Mouse (Mus musculus): ENCODE results near the gene Shcbp1l.

DNA sequence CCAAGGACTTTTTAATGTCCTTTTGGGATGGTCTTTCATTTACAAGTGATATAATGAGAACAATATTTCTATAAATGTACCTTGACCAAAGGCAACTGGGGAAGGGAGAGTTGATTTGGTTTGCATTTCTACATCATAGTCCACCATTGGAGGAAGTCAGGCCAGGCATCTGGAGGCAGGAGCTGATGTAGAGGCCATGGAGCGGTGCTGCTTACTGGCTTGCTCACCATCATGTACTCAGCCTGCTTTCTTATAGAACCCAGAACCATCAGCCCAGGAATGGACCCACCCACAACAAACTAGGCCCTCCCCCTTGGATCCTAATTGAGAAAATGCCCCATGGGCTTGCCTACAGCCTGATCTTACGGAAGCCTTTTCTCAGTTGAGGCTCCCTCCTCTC, 7.4 kb downstream of the Shcbp1l start:
- TF ChIP-seq POLR2A (IDR thresholded peaks at IDR 0.05; ENCODE audit: borderline replicate concordance, control insufficient read depth, low read depth, low read length) (no peak), CTCF (IDR thresholded peaks at IDR 0.05; ENCODE audit: control insufficient read depth, insufficient read depth, low read length) (no peak)
